Mouse (Mus musculus) heart, embryonic 14.5 days (tissue): ENCODE data around the gene Trim65. TPM values are rescaled to one million over a fixed set of nuclear protein-coding genes. Genes with fewer than 3 reads are reported as not detected.
A peak's percentile ranks its signal among the peaks of the same experiment; 100 is the strongest.
"Not testable (repeated sequence)": the region's sequence is repeated elsewhere in the genome, so short reads cannot be mapped to it uniquely, and the experiment has no call there.

Source experiments
- ATAC-seq: fragments of 200-750 bp; cut with Nextera tagmentation; 2 replicates; pipeline ENCODE4 v1.8.0; 2017; ENCODE audit warnings: low read depth, moderate TSS enrichment; ENCODE audit not compliant: insufficient number of reproducible peaks, insufficient read depth, low FRiP score
- H3K27ac ChIP-seq, 2 experiments: fragments of 200-500 bp in 1 of 2; fragments of 300-500 bp in 1 of 2; sonication (generic) in 1 of 2; replicated peaks in 1 of 2; 2 replicates each; pipeline ENCODE4 v1.5.1; 2012 to 2014; ENCODE audit warnings: low read depth in 2 of 2, low read length in 2 of 2, control low read depth in 1 of 2, mild to moderate bottlenecking in 1 of 2, mixed read lengths in 1 of 2; ENCODE audit not compliant: control insufficient read depth in 1 of 2, insufficient read depth in 1 of 2
- H3K27me3 ChIP-seq: fragments of 300-500 bp; sonication (generic); 2 replicates; pipeline ENCODE4 v1.6.1; 2014; ENCODE audit warnings: mild to moderate bottlenecking, low read length, control low read depth; ENCODE audit not compliant: control insufficient read depth, insufficient read depth
- H3K36me3 ChIP-seq: fragments of 300-500 bp; sonication (generic); 2 replicates; pipeline ENCODE4 v1.6.1; 2014; ENCODE audit warnings: mild to moderate bottlenecking, control low read depth, low read length, mixed read lengths; ENCODE audit not compliant: control insufficient read depth, insufficient read depth
- H3K4me1 ChIP-seq, 2 experiments: fragments of 200-500 bp in 1 of 2; fragments of 300-500 bp in 1 of 2; sonication (generic) in 1 of 2; 2 replicates each; pipeline ENCODE4 v1.6.1; 2012 to 2014; ENCODE audit warnings: low read length in 2 of 2, control low read depth in 1 of 2, mixed read lengths in 1 of 2; ENCODE audit not compliant: control insufficient read depth in 2 of 2, insufficient read depth in 2 of 2
- H3K4me2 ChIP-seq: fragments of 300-500 bp; sonication (generic); 2 replicates; pipeline ENCODE4 v1.6.1; 2014; ENCODE audit warnings: mild to moderate bottlenecking, low read length
- H3K4me3 ChIP-seq, 2 experiments: fragments of 200-500 bp in 1 of 2; fragments of 300-500 bp in 1 of 2; sonication (generic) in 1 of 2; 2 replicates each; pipeline ENCODE4 v1.5.1; 2012 to 2014; ENCODE audit warnings: low read length in 2 of 2, mild to moderate bottlenecking in 2 of 2, control low read depth in 1 of 2, low read depth in 1 of 2, moderate library complexity in 1 of 2; ENCODE audit not compliant: control insufficient read depth in 1 of 2, insufficient read depth in 1 of 2
- H3K9ac ChIP-seq: fragments of 300-500 bp; sonication (generic); 2 replicates; pipeline ENCODE4 v1.6.1; 2014; ENCODE audit warnings: mild to moderate bottlenecking, low read length
- H3K9me3 ChIP-seq: fragments of 300-500 bp; sonication (generic); 2 replicates; pipeline ENCODE4 v1.6.1; 2016; ENCODE audit warnings: low read length, control low read depth; ENCODE audit not compliant: control insufficient read depth
- WGBS: fragments of 180-500 bp; shearing (Covaris S2); extraction: QIAGEN DNeasy Blood & Tissue Kit; methylation state at CpG from one replicate; pipeline ENCODE4 v1.1.7; 2014; 5-methylcytosine and 5-hydroxymethylcytosine counted together
- polyA plus RNA-seq: library from polyadenylated mRNA; unstranded; fragments of >200 nt; fragmentation: Nextera tagmentation; extraction: Ambion mirVana; gene quantifications from 2 replicates; pipeline ENCODE4 v1.2.1, GENCODE M21; 2014

Gene Trim65
- polyA plus RNA-seq, 1 experiment from 2014 or later: 4.8 TPM

DNA sequence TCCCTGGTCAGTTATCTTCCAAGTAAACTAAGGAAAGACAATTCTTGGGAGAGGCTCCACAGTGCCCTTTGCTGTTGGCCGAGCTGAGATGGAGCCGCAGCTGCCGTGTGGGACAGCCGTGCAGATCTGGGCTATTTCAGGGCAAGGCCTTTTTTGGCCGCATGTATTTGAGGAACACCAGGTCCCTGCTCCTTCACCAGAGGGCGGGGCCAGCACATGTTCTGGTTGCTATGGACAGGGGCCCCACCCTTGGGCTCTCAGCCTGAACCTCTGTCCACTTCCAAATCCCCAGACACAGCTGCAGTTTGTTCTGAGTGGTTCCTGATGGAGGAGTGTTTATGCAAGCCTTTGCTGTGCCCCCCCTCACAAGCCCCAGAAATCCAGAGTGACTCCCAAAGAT is 30.5 kb downstream of the Trim65 start:
- Histone ChIP-seq H3K9ac (peak overlapping the region; percentile 63), H3K36me3 (peaks cover 2% of the 10 kb centered on the region), H3K4me3 (no peak overlapping the region), H3K4me2 (0 out of 2 replicates have a peak overlapping the region, but pooled peaks have one; percentile 3), H3K4me1 (peaks cover 52 to 61% of the 10 kb centered on the region in 2 experiments), H3K27ac (peak overlapping the region; percentile 89 to 98), H3K27me3 (no peaks in the 10 kb centered on the region), H3K9me3 (0 out of 2 replicates have a peak, but pooled peaks cover 4% of the 10 kb centered on the region)
- 16% methylated on average over 6 of the region's 6 CpGs for WGBS
- no peak; the same call in 1 of the 2 replicates for ATAC-seq

DNA sequence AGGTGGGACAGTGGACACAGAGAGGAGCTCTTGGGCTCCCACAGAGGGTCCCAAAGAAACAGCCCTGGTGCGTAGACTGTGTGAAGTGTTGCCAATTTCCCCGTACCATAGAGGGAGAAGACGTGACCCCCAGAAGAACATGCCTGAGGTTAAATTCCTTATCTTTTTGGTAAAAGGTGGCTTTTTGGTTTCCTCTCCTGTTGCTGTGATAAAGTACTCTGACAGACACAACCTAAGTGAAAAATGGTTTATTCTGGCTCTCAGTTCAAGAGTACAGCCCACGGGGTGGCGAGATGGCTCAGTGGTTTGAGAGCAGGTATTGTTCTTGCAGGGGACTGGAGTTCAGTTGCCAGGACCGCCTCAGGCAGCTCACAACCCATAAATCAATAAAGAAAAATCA is 31.5 kb downstream of the Trim65 start:
- H3K4me3 ChIP-seq: no peak overlapping the region
- no peaks in the 10 kb centered on the region for H3K36me3 ChIP-seq
- no peak overlapping the region for H3K4me2 ChIP-seq
- no peak overlapping the region for H3K9ac ChIP-seq
- H3K27me3 ChIP-seq: no peaks in the 10 kb centered on the region
- H3K4me1 ChIP-seq: peaks cover 49 to 52% of the 10 kb centered on the region in 2 experiments
- 0 out of 2 replicates have a peak, but pooled peaks cover 4% of the 10 kb centered on the region for H3K9me3 ChIP-seq
- no peak for ATAC-seq
- peak overlapping the region; percentile 30 to 98 for H3K27ac ChIP-seq
- 81% methylated on average over 6 of the region's 6 CpGs for whole genome bisulfite sequencing

DNA sequence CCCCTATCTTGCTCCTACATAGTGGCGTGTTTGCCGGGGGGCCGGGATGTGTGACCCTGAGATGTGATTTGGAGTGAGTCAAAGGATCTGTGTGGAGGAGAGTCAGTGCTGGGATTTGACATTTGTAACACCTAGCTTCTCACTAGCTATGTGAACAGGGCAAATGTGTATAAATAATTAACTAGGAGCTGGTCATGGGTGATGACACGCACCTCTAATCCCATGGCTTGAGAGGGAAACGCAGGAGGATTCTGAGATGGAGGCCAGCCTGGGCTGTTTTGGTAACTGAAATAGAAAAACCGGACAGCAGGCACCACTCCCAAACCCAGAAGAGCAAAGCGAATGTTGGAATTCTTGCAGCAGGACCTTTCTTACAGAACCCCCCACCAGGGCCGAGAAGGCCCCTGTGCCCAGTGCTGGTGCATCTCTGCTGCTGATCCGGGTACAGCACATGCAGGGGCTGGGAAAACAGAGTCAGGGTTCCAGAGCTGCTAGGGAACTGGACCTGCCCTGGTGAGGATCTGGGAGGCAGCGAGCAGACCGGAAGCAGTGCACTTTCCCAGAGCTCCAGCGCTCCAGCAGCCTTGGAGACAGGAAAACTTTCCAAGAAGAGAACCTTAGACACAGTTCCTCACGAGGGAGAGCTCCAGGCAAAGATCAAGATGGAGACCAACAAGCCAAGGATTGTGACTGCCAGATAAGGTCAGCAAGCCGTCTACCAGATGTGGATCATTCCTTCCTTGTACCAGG is 32.0 kb downstream of the Trim65 start:
- Histone ChIP-seq H3K4me1 (peaks cover 47 to 50% of the 10 kb centered on the region in 2 experiments), H3K9me3 (0 out of 2 replicates have a peak, but pooled peaks cover 4% of the 10 kb centered on the region), H3K9ac (no peak overlapping the region), H3K27me3 (no peaks in the 10 kb centered on the region), H3K4me2 (no peak overlapping the region), H3K27ac (peak overlapping the region; percentile 30 to 98), H3K36me3 (no peaks in the 10 kb centered on the region), H3K4me3 (no peak overlapping the region)
- WGBS: 59% methylated on average over 14 of the region's 14 CpGs
- no peak for ATAC-seq

DNA sequence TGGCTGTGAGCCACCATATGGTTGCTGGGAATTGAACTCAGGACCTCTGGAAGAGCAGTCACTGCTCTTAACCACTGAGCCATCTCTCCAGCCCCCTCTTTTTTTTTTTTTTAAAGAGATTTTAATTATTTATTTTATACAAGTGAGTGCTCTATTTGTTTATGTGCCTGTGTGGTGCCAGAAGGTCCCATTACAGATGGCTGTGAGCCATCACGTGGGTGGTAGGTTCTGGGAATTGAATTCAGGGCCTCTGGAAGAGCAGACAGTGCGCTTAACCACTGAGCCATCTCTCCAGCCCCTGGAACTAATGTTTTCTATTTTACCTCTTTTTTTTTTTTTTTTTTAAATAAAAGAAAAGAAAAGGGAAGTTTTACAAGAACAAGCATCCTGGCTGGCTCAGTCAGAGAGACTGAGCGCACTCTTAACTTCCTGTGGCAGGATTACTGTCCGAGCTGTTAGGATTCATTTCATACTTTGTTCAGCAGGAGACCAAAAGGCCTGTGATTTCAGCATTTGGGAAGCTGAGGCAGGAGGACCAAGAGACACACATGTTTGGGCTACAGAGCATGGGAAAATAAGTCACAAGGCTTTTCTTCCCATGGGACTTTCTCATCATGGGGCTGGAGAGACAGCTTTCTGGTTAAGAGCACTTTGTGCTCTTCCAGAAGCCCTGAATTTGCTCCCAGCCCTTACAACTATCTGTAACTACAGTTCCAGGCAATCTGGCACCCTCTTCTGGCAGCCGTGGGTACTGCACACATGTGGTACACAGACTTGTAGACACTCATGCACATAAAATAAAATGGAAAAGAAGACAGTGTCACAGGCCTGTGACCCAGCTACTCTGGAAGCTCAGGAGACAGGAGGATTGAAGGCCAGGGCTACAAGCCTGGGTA is 34.5 kb downstream of the Trim65 start:
- H3K9ac ChIP-seq: no peak overlapping the region
- peaks cover 31 to 33% of the 10 kb centered on the region in 2 experiments for H3K4me1 ChIP-seq
- H3K4me2 ChIP-seq: no peak overlapping the region
- no peak for ATAC-seq
- H3K27ac ChIP-seq: peak overlapping the region in 1 of 2 experiments; percentile 50; a peak in 1 of 4 replicates
- H3K9me3 ChIP-seq: 0 out of 2 replicates have a peak, but pooled peaks cover 4% of the 10 kb centered on the region
- H3K36me3 ChIP-seq: no peaks in the 10 kb centered on the region
- no peaks in the 10 kb centered on the region for H3K27me3 ChIP-seq
- 83% methylated on average over 5 of the region's 5 CpGs for WGBS
- no peak overlapping the region for H3K4me3 ChIP-seq

DNA sequence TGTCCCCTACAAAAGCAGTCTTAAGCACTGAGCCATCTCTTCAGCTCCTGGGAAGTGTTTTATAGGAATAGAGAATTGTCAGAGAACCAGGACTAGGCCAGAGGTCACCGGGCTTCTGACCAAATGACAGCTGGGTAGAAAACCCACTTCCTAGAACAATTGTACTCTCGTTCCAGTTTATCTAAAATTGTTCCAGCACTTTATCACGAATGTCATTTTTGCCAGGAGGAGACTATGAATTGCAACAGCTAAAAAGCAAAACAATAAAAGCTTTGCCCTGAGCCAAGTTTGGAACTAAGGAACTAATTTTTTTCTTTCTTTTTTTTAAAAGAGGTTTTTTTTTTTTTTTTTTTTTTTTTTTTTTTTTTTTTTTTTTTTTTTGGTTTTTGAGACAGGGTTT is 35.4 kb downstream of the Trim65 start:
- H3K9me3 ChIP-seq: 0 out of 2 replicates have a peak, but pooled peaks cover 4% of the 10 kb centered on the region
- no peak overlapping the region for H3K4me2 ChIP-seq
- H3K4me3 ChIP-seq: no peak overlapping the region
- 61% methylated on average over 3 of the region's 3 CpGs for WGBS
- no peaks in the 10 kb centered on the region for H3K27me3 ChIP-seq
- H3K9ac ChIP-seq: no peak overlapping the region
- H3K27ac ChIP-seq: peak overlapping the region in 1 of 2 experiments; percentile 56; a peak in 2 of 4 replicates
- H3K36me3 ChIP-seq: no peaks in the 10 kb centered on the region
- H3K4me1 ChIP-seq: peaks cover 22 to 25% of the 10 kb centered on the region in 2 experiments
- no peak for ATAC-seq

DNA sequence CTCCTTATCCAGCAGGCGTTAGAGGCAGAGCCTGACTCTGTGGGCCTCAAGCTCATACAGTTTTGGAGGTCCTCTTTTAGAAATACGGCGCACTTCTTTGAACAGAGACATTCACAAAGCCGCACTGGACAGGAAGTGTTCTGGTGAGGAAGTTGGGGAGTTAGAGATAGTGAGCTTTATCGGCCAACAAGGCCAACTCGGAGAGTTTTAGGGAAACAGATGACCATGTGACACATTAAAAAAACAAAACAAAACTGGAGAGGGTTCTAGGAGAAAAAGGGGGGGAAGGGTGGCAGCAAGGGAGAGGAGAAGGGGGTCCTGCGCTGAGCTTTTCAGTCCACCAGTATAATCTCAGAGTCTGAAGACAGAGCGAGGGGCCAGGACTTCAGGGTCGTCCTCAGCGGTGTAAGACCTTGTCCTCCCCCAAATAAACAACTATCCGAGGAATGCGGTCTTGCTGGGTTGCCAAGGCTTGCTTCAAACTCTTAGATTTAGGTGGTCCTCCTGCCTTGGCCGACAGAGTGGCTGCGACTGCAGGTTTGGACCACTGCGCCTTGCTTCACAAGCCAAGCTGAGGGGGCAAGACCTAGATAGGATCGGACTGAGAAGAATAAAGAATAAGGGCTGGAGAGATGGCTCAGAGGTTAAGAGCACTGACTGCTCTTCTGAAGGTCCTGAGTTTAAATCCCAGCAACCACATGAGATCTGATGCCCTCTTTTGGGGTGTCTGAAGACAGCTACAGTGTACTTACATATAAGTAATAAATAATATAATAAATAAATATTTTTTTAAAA is 37.0 kb downstream of the Trim65 start:
- 28% methylated on average over 16 of the region's 16 CpGs for whole genome bisulfite sequencing

DNA sequence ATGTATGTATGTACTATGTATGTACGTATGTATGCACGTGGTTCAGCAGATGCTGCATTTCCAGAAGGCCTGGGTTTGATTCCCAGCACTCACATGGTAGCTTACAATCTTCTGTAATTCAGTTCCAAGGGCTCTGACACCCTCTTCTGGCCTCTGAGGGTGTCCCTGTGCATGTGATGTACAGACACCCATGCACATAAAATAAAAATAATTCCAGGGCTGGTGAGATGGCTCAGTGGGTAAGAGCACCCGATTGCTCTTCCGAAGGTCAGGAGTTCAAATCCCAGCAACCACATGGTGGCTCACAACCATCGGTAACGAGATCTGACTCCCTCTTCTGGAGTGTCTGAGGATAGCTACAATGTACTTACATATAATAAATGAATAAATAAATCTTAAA is 38.0 kb downstream of the Trim65 start:
- WGBS: 92% methylated on average over 6 of the region's 6 CpGs
- not testable (repeated sequence) for H3K4me3 ChIP-seq, H3K27me3 ChIP-seq, H3K4me2 ChIP-seq, H3K9me3 ChIP-seq, H3K9ac ChIP-seq, H3K36me3 ChIP-seq, ATAC-seq, H3K4me1 ChIP-seq
- peak overlapping the region in 1 of 2 experiments; percentile 61; a peak in 2 of 4 replicates for H3K27ac ChIP-seq

More for the DNA sequence above, 37.0 kb downstream of the Trim65 start:
- no peaks in the 10 kb centered on the region for H3K27me3 ChIP-seq
- no peaks in the 10 kb centered on the region for H3K36me3 ChIP-seq
- peak overlapping the region; percentile 9; the same call in 1 of the 2 replicates for H3K4me2 ChIP-seq
- no peak overlapping the region for H3K9ac ChIP-seq
- no peak overlapping the region for H3K4me3 ChIP-seq
- H3K27ac ChIP-seq: peak overlapping the region; percentile 61 to 90
- peaks cover 6 to 9% of the 10 kb centered on the region in 2 experiments for H3K4me1 ChIP-seq
- 0 out of 2 replicates have a peak, but pooled peaks cover 4% of the 10 kb centered on the region for H3K9me3 ChIP-seq
- peak; percentile 60 for ATAC-seq
